In genomic region chr19:15057801-15058200, GRCm38 (mm10) we compare ENCODE assay signal across 29 mouse cellular contexts.
"Had no signal": no experiment of that assay in that cellular context is flagged by ENCODE, and none has a peak within 500 bp of the region (broad histone marks: within the 10 kb centered on the region; RNA-seq: fewer than 3 reads in every experiment).

No protein-coding gene starts in this region.

- H3K36me3 ChIP-seq: heart, embryonic 13.5 days; heart, embryonic 15.5 days; hindbrain, embryonic 12.5 days; kidney, embryonic 15.5 days; limb, embryonic 12.5 days; liver, embryonic 13.5 days; liver, embryonic 15.5 days had no signal

- H3K27me3 ChIP-seq: heart, embryonic 13.5 days; heart, embryonic 15.5 days; kidney, embryonic 15.5 days; limb, embryonic 12.5 days; liver, embryonic 13.5 days; liver, embryonic 15.5 days had no signal

- H3K27ac ChIP-seq: gastrocnemius, adult 2 months; heart, adult 2 months; heart, embryonic 13.5 days; heart, embryonic 15.5 days; hindbrain, embryonic 12.5 days; hindbrain, embryonic 14.5 days; hindbrain, postnatal 0 days; kidney, embryonic 15.5 days; kidney, postnatal 0 days; limb, embryonic 12.5 days; liver, embryonic 13.5 days; liver, embryonic 15.5 days had no signal

- H3K9ac ChIP-seq: heart, embryonic 13.5 days; heart, embryonic 15.5 days; hindbrain, embryonic 12.5 days; hindbrain, embryonic 14.5 days; kidney, embryonic 15.5 days; limb, embryonic 12.5 days; liver, embryonic 13.5 days; liver, embryonic 15.5 days had no signal

- H3K9me3 ChIP-seq: heart, embryonic 15.5 days; kidney, embryonic 15.5 days; limb, embryonic 12.5 days; liver, embryonic 13.5 days; liver, embryonic 15.5 days had no signal

- DNase-seq: gastrocnemius, adult 2 months; gastrocnemius, postnatal 10 days; gastrocnemius, postnatal 25 days; heart, adult 11 months; heart, adult 2 months; heart, postnatal 14 days; heart, postnatal 36 days; kidney, adult 11 months; kidney, adult 2 months; kidney, adult 9 months; kidney, postnatal 14 days; kidney, postnatal 36 days; layer of hippocampus, adult 9-11 months; layer of hippocampus, postnatal 36 days; left cerebral cortex, postnatal 4 days; liver; liver, embryonic 13.5 days had no signal

- H3K4me1 ChIP-seq: heart, embryonic 13.5 days; heart, embryonic 15.5 days; hindbrain, embryonic 12.5 days; kidney, embryonic 15.5 days; liver, embryonic 13.5 days; liver, embryonic 15.5 days had no signal

- ATAC-seq: hindbrain, postnatal 0 days; intestine, embryonic 16.5 days had no signal

- H3K4me3 ChIP-seq: gastrocnemius, adult 2 months; heart, adult 2 months; heart, embryonic 13.5 days; heart, embryonic 15.5 days; hindbrain, embryonic 12.5 days; kidney, embryonic 15.5 days; limb, embryonic 12.5 days; liver, embryonic 13.5 days; liver, embryonic 15.5 days had no signal

- H3K4me2 ChIP-seq: heart, embryonic 11.5 days; heart, embryonic 13.5 days; heart, embryonic 15.5 days; hindbrain, embryonic 12.5 days; hindbrain, embryonic 14.5 days; kidney, embryonic 15.5 days; limb, embryonic 12.5 days; liver, embryonic 11.5 days; liver, embryonic 13.5 days; liver, embryonic 15.5 days had no signal
